Mouse (Mus musculus) ovary, postnatal 10 days (tissue): Measurements from ENCODE around the gene Prr3.
"Not testable (repeated sequence)": the region's sequence is repeated elsewhere in the genome, so short reads cannot be mapped to it uniquely, and the experiment has no call there.

Source experiments
- DNase-seq: peaks from one replicate; pipeline ENCODE4 v3.0.0; 2022; ENCODE audit warnings: low spot score

Prr3 gene

GRCm38 (mm10) chr17:35979401-35980362, at the start of gene Prr3, which contains the start of gene Gnl1:
Prr3 (minus strand) TSS chr17:35980236.
Gnl1 (plus strand) TSS chr17:35979851.
- DNase-seq = peak; percentile 95

DNA sequence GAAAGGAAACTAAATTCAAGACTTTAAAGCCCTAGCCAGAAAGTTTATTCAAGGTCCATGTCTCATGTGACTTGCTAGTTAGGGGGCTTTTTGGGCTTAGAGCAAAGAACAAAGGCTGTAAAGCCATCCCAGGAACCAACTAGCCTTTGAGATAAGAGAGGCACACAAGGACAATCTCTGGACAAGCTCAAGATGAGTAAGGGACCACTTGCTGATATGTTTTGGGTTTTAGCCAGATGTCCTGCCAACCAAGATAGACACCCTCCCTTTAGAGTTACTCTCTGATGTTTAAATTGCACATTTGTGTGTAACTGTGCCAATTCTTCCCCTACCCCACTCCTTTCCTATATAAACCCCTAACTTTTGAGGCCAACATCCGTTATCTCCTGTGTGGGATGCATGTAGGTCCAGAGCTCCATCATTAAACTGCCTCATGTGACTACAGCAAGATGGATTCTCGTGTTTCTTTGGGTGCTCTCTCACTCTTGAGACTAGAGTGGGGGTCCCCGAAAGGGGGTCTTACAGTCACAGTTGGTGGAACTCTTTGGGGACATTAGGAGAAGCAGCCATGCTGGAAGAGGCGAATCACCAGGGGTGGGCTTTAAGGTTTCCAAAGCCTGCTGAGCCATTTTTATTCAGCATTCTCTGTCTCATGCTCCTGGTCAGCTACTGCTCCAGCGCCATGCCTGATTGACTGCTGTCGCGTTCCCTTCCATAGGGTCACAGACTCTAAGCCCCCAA, 49.0 kb upstream of the Prr3 start:
- DNase-seq = no peak

GRCm38 (mm10) chr17:36027663-36028062, 47.6 kb upstream of the Prr3 start:
- DNase-seq = no peak

DNA sequence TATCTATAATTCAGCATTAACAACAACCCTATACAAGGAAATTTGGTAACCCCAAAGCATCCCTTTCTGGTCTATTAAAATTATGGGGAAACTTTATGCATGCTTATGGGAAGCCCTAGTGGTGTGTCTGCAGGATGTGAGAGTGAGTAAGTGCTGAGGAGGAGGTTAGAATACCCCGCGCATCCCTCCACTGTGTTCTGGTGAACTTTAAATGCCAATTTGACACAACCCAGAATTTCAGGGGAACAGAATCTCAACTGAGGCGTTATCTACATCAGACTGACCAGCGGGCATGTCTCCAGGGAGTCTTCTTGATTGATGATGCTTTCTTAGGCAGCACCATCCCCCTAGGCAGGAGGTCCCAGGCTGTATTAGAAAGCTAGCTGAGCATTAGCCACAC, 45.9 kb upstream of the Prr3 start:
- DNase-seq = no peak

- no peak for DNase-seq
These were observed 45.2 kb upstream of the Prr3 start for GRCm38 (mm10) chr17:36025197-36025596.

DNA sequence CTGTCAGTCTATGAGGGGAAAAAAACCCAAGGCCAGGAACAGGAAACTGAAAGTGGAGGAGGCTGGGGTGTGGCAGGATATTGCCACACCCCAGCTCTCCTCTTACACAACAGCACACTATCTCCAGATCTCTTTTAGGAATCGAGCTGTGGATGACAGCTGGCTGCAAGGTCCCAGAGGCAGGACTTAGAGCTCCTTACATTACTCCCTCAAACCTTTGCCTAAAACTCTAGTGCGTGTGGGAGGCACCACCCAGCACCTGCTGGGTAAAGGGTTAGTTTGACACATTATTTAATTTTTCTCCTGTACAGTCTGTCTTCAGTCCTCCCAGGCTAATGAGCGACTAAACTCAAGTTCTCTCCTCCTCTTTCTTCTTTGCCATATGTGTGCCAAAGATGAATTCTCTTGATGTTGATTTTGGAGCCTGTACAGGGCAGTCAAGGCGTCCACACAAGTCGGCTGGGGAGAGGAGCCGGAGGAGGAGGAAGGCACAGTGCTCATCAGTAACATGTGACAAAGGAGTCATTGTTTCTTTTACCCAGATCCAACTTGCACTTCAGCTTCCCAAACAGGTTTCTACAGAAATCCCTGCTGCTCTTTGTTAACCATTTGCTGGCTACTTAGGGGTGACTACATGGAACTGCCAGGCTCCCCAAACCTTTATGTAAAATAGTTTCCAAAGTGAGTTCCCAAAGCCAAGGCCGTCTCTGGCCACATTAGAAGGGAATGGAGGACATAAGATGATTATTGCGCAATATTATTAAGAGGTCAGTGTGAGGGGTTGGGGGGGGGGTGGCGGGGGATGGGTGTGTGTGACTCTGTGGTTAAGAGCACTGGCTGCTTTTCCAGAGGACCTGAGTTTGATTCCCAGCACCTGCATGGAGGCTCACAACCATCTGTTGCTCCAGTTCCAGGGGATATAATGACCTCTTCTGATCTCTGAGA, 43.9 kb upstream of the Prr3 start:
- no peak for DNase-seq

GRCm38 (mm10) chr17:36022922-36023321, 42.9 kb upstream of the Prr3 start:
- DNase-seq = no peak

GRCm38 (mm10) chr17:36022098-36022497, 42.1 kb upstream of the Prr3 start:
- no peak for DNase-seq

DNA sequence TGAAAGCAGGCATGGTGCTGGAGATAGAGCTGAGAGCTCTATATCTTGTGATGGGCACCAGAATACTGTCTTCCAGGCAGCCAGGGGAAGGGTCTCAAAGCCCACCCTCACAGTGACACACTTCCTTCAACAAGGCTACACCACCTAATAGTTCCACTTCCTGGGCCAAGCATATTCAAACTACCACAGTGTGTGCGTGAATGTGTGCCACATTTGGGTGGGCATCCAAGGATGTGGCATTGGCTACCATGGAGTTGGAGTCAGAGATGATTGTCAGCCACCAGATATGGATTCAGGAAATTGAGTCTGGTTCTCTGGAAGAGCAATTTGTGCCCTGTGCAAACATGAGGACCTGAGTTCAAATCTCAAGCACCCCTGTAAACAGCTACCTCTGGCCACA, 41.3 kb upstream of the Prr3 start:
- no peak for DNase-seq

- peak; percentile 21 for DNase-seq
These were observed 40.4 kb upstream of the Prr3 start, which contains the start of gene H2-T24 for GRCm38 (mm10) chr17:36020191-36021073. H2-T24 (minus strand) TSS chr17:36020560.

DNA sequence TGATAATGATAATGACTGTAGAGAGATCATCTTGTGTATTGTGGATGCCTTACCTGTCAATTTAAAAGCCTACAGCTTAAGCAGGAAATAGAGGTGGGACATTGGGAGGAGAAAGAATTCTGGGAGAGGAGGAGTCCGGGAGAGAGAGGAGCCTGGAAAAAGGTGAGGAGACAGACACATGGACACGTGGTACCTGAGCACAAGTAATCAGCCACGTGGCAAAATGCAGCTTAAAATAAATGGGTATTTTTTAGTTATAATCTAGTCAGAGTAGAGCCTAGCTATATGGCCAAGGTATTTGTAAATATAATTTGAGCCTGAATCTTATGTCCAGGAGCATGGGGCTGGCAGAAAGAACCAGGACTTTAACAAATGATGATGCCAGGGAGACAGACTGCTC, 39.5 kb upstream of the Prr3 start:
- DNase-seq = no peak

DNA sequence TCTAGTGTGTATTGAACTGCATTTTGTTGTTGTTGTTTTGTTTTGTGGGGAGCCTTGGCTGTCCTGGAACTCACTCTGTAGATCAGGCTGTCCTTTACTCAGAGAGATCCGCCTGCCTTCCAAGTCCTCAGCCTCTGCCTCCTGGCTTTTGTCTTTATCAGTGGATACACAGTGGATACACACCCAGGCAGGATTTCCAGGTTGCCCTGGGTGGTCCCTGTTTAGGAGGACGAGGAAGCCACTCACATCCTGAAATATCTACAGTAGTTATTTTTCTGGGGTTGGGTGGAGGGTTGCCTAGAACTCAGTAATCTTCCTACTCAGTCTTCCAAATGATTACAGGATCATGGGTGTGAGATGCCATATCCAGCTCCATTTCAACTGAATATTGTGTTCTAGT, 38.9 kb upstream of the Prr3 start:
- DNase-seq = no peak

DNA sequence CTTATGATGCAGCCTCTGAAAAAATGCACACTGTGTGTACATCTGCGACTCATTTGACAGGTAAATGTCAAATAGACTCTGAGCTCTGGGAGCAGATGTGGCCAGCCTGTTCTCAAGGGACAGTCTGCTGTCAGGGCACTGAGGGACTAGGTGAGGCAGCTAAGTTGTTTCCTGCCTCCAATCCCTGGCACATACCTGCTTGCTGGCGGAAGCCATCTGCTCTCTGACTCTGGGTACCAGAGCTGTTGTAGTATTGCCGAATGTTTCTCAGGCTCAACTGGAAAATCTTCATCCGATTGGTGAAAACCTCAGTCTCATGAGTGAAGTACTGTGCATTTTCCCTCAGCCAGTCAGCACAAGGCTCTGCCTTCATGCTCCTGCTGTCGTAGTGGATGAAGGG, 37.0 kb upstream of the Prr3 start:
- DNase-seq = no peak

DNA sequence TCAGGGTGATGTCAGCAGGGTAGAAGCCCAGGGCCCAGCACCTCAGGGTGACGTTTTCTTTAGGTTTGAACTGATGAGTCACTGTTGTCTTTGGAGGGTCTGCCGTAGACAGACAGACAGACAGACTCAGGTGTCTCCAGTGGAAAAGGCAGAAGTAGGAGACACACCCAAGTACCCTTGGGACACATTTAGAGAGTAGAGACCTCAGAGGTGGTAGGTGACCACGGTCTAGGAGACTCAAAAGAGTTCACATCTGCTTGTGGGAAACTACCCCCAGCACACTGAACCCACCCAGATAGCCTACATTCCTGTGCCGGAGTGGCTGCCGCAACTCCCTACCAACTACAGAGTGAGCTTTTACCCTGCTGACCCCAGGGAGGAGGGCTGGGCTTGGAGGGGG, 34.9 kb upstream of the Prr3 start:
- DNase-seq = no peak

DNA sequence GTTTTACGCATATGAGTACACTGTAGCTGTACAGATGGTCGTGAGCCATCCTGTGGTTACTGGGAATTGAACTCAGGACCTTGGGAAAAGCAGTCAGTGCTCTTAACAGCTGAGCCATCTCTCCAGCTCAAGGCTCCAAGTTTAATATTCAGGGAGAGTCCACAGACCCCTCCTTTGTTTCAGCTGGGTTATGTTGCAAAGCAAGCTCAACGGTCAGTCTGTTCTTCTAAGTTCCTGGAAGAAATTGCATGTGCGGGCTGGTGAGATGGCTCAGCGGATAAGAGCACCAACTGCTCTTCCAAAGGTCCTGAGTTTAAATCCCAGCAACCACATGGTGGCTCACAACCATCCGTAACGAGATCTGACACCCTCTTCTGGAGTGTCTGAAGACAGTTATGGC, 24.4 kb upstream of the Prr3 start:
- DNase-seq = not testable (repeated sequence)

DNA sequence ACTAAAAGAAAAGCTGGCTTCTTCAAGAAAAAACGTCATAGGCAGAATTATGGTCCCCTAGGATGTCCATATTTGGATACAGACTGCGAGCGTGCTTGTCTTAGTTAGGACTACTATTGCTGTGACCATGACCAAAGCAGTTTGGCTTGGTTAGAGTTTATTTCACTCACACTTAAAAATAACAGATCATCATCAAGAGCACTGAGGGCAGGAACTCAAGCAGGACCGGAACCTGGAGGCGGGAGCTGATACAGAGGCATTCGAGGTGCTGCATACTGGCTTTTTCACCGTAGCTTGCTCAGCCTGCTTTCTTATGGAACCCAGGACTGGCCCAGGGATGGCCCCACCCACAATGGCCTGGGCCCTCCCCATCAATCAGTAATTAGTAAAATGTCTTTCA, 23.3 kb upstream of the Prr3 start:
- DNase-seq = no peak

- no peak for DNase-seq
These were observed 21.9 kb upstream of the Prr3 start for GRCm38 (mm10) chr17:36001966-36002365.

DNA sequence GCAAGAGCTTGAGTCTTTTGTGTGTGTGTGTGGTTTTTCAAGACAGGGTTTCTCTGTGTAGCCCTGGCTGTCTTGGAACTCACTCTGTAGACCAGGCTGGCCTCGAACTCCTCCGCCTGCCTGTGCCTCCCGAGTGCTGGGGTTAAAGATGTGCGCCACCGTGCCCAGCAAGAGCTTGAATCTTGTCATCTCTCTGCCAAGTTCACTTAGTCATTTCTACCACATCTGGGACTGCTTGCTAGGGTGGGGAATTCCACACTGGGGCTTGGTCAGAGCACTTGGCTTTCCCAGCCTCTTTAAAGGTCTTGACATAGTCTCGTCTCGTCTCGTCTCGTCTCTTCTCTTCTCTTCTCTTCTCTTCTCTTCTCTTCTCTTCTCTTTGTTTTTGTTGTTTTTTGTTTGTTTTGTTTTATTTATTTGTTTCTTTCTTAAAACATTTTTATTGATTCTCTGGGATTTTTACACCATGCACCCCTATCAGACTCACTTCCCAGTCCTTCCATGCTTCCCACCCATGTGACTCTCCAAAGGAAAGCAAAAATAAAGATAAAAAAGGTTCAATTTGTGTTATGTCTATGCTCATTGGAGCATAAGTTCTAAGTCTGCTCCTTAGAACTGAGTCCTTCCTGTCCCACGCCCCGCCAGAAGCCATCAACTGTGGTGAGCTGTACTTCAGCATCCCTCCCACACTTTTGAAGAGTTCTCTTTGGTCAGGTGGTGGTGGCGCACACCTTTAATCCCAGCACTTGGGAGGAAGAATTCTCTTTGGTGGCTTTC, 21.3 kb upstream of the Prr3 start:
- DNase-seq = no peak

DNA sequence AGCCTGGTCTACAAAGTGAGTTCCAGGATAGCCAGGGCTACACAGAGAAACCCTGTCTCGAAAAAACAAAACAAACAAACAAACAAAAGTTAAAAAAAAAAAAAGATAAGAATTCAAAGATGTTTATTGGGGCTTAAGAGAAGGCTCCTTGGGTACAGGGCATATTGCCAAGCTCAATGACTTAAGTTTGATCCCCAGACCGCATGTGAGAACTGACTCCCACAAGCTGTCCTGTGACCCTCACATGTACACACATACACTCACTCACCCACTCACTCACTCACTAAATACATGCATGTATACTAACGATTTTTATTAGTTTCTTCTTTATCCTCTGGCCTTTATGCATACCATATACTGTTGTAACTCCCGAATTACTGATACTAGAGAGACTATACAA, 20.3 kb upstream of the Prr3 start:
- no peak for DNase-seq

- no peak for DNase-seq
These were observed 19.3 kb upstream of the Prr3 start for GRCm38 (mm10) chr17:35999356-35999755.
